Mouse (Mus musculus) spleen, adult 2 months (tissue): Measurements from ENCODE around the gene 4921536K21Rik.

Experiments used
- CTCF ChIP-seq: fragments of 200-500 bp; IDR thresholded peaks from 2 replicates; pipeline ENCODE4 v1.5.1; 2011; ENCODE audit warnings: mild to moderate bottlenecking, inconsistent platforms; ENCODE audit not compliant: insufficient read depth, insufficient read length, insufficient replicate concordance; ENCODE audit errors: extremely low read depth
- POLR2A ChIP-seq: fragments of 200-500 bp; IDR thresholded peaks from 2 replicates; pipeline ENCODE4 v1.6.1; 2011; ENCODE audit warnings: low read depth, low read length, inconsistent platforms

- TF ChIP-seq POLR2A, result no peak
- TF ChIP-seq CTCF, result no peak
Observed at GRCm38 (mm10) chr11:3922731-3923130, 27.8 kb upstream of the 4921536K21Rik start.
